Mouse (Mus musculus) megakaryocyte-erythroid progenitor cell, adult 5-6 weeks (primary cell): ENCODE measurements at regions not wholly inside any gene's neighbourhood (a gene's known extent, or its start where the extent isn't known, plus 50 kb on each side); places are given as distances from the start of the nearest gene placed in this dataset.
"Not testable (repeated sequence)": the region's sequence is repeated elsewhere in the genome, so short reads cannot be mapped to it uniquely, and the experiment has no call there.

Experiments
- ATAC-seq: replicated peaks from 2 replicates; pipeline ENCODE4 v1.8.0; 2016; ENCODE audit warnings: mild to moderate bottlenecking, inconsistent platforms; ENCODE audit not compliant: severe bottlenecking, poor library complexity, low FRiP score, low TSS enrichment

DNA sequence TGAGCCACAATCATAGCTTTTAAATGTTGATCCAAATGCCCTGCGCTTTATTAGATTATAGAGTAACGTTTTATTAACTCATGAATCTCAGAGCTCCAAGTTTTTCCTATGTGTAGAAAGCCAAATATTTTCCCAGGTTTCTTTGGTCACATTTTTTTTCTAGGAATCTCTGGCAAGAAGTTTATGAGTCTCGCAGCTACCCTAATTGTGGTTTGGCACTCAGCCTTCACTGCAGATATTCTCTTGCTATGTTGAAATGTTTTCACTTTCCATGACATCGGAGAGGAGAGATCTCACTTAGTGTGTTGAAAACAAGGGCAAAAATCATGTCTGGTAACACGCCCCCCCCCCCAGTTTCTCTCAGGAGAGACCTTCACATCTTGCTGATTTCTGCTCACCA is 212.4 kb downstream of the Tmem26 start:
- no peak for ATAC-seq

- no peak for ATAC-seq
These were observed 208.0 kb upstream of the Rhobtb1 start for GRCm38 (mm10) chr10:68943239-68943638.

DNA sequence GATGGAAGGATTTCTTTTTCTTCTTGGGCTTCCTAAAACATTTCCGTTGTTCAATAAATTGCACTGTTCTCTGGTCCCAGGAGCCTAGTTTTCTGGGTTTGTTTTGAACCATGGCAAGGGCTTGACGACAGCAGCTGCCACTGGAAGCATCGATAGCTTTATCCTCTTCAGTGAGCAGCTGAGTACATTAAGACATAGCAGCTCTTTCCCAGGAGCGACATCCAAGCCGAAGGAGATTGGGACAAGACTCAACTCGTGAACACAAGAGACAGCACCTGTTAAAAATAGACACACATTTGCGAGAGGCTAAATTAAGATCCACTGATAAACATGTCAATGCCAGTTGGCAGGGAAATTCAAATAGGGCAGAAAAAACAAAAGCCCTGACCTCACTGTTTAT is 194.7 kb upstream of the Rhobtb1 start:
- ATAC-seq: no peak

- ATAC-seq: no peak
These were observed 189.9 kb upstream of the Rhobtb1 start for GRCm38 (mm10) chr10:68961376-68961775.

- ATAC-seq: no peak
These were observed 188.1 kb upstream of the Rhobtb1 start for GRCm38 (mm10) chr10:68963090-68963489.

GRCm38 (mm10) chr10:68965271-68965670 is 186.0 kb upstream of the Rhobtb1 start:
- ATAC-seq: no peak

DNA sequence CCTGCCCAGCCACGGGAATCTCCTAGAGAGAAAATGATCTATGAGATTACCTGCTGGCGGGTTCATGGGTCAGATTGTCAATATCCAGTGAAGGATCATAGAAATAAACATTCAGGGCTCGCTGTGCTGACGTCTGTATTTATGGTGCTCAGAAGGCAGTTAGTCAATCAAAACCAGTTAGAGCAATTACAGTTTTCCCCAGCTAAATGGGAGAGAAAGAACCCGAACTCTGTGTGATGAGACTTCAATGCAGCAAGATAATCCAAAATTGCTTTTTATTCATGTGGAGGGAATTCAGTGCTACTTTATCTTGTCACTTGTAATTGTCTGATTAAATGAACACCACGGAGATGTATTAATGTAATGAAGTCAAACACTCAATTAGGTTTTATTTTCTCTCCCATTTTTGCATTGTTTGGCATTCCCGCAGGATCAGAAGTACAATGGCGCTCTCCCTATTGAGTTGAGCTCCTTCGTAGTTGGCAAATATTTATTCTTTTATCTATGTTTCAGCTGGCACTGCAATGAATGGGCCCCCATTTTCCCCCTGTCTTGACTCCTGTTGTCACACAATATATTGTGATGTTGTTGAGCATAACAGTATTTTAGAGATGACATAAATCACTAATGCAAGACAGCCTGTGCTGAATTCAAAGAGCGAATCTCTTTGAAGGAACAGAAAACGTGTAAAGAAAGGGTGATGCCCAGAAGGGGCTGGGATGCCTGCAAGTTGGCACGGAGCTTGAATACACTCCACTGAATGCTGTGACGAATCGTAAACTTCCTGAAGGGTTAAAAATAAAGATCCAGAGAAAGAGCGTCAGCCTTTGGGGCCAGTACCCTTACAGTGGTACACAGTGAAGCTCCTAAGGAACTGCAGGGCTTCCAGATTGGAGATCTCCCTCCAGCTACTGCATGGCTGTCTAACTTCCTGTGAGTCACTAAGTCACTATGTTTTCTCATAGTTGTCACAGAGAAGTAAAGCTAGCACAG is 183.0 kb upstream of the Rhobtb1 start:
- no peak for ATAC-seq

DNA sequence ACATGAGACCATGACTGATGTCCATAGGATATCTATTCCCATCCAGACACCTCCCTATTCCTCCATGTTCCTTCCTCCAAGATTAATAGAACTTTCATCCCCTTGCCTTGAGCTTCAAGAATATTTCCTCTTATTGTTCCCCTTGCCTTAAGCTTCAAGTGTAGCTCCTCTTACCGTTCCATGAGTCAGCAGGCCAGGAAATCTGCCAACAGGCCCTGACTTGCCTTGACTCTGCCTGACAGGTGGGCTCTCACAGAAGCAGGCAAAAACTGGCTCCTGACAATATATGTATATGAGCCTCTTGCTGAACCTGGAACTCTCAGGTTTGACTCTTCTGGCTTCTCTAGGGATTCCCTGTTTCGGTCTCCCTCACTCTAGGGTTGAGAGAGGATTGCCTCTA is 180.7 kb upstream of the Rhobtb1 start:
- ATAC-seq: no peak

GRCm38 (mm10) chr10:68974771-68975170 is 176.5 kb upstream of the Rhobtb1 start:
- no peak for ATAC-seq

DNA sequence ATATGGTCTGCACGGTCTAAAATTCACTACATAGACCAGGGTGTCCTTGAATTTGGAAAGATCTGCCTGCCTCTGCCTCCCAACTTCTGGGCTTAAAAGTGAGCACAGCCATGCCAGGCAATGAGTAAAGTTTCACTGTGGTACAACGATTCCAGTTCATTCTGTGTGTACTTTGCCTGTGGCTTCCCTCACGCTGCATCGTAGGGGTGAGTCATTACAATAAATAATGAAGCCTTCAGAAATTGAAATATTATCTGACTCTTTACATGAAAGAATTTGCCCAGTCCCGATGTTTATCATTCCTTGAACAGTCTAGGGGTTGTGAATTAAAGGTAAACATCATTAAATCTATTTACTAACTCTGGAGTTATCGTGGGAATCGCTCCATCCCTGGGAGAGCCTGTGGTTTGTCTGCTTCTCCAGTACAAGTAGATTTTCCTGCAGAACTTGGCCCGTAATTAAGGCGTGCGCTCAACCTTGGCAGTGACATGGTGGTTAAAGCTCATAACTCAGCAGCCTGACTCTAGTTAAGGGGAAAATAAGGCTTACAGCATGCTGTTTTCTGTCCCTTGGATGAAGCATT is 174.7 kb upstream of the Rhobtb1 start:
- ATAC-seq: no peak

DNA sequence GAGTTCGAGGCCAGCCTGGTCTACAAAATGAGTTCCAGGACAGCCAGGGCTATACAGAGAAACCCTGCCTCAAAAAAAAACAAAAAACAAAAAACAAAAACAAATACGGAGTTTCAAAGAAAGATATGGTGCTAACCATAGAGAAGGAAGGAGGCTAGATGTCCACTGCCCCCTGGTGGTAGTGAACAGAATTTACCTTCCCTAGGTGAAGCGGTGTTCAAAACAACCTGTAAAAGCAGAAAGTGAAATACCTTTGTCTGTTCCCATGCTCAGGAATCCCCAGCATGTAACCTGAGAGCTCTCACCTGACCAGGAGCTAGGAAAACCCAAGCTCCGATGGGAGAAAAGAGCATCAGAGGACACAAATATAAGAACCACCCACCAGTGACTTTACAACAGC is 173.1 kb upstream of the Rhobtb1 start:
- ATAC-seq: 0 out of 2 replicates have a peak, but pooled peaks have one; percentile 67

- no peak for ATAC-seq
These were observed 171.3 kb upstream of the Rhobtb1 start for GRCm38 (mm10) chr10:68979949-68980348.

DNA sequence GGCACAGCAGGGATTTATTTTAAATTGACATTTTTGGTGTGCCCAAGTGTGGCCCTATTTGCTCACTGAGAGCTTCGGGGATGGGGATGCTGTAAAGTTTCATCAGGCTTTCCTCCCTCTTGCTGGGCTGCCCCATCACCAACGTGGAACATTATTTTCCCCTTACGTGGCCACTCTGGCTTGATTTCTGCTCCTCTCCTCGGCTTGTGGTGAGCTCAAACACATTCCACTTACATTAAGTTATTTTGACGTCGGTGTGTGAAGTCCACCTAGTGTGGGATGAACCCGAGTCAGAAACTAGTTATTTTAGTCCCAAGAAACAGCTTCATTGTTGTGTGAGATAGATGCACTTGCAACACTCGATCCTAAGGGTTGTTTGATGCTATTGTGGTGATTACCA is 168.9 kb upstream of the Rhobtb1 start:
- ATAC-seq: no peak

DNA sequence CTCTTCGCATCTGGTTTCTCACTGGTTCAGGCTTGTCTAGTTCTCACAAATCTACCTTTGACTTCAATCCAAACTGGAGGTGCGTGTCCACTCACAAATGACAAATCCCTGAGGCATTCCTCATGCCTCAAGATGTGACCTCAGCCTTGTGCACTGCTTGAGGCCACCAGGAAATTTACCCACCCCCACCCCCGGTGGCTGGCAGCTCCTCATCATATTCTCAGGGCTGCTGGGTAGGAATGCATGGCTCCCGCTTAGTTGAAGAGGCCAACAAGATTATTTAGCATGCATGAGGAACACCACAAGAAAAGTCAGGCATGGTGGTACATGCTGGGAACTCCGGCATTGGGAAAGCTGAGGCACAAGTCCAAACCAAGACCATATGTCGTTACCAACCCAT is 160.7 kb upstream of the Rhobtb1 start:
- no peak for ATAC-seq

- no peak for ATAC-seq
These were observed 151.6 kb upstream of the Rhobtb1 start for GRCm38 (mm10) chr10:68999610-69000009.

- no peak for ATAC-seq
These were observed 149.4 kb upstream of the Rhobtb1 start for GRCm38 (mm10) chr10:69001654-69002435.

GRCm38 (mm10) chr10:69005199-69005872 is 145.9 kb upstream of the Rhobtb1 start:
- peak; percentile 41; the same call in 1 of the 2 replicates for ATAC-seq

DNA sequence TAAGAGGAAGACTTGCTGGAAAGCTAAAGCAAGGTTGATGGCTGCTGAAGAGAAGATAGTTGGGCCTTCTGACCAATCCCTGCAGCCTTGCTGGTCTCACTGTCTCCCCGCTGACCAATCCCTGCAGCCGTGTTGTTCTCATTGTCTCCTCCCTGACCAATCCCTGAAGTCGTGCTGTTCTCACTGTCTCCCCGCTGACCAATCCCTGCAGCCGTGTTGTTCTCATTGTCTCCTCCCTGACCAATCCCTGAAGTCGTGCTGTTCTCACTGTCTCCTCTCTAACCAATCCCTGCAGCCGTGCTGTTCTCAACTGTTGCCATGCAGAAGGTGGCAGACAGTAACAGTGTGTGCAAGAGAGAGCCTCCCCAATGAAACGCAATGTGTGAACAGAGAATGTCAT is 142.6 kb upstream of the Rhobtb1 start:
- ATAC-seq: not testable (repeated sequence)
